Mouse (Mus musculus): ENCODE data around the gene Golph3. TPM values are rescaled to one million over a fixed set of nuclear protein-coding genes. Genes with fewer than 3 reads are reported as not detected.

Gene Golph3
- polyA plus RNA-seq, 1 experiment from 2014 or later, result 84.7 TPM

GRCm38 (mm10) chr15:12351470-12351869, 30.2 kb downstream of the Golph3 start:
- H3K9me3 ChIP-seq (ENCODE audit: low read length), result no peaks in the 10 kb centered on the region
- no peak overlapping the region for H3K27ac ChIP-seq (ENCODE audit: low read length)
- H3K36me3 ChIP-seq (ENCODE audit: insufficient read depth, low read length), result peaks cover 38% of the 10 kb centered on the region
- H3K4me1 ChIP-seq (ENCODE audit: insufficient read depth, low read length), result no peaks in the 10 kb centered on the region
- H3K27me3 ChIP-seq (ENCODE audit: insufficient read depth, low read length), result no peaks in the 10 kb centered on the region
- H3K4me3 ChIP-seq (ENCODE audit: low read length), result no peak overlapping the region
- 97% methylated on average over 7 of the region's 7 CpGs for WGBS
- no peak overlapping the region for H3K4me2 ChIP-seq (replicated peaks; ENCODE audit: low read depth, low read length)
- no peak for ATAC-seq (ENCODE audit: low FRiP score, low TSS enrichment)
- H3K9ac ChIP-seq (replicated peaks; ENCODE audit: low read length), result no peak overlapping the region

GRCm38 (mm10) chr15:12354281-12354810, 33.1 kb downstream of the Golph3 start:
- Histone ChIP-seq H3K36me3 (ENCODE audit: insufficient read depth, low read length) (peaks cover 51% of the 10 kb centered on the region), H3K9ac (replicated peaks; ENCODE audit: low read length) (no peak overlapping the region), H3K27ac (ENCODE audit: low read length) (no peak overlapping the region), H3K27me3 (ENCODE audit: insufficient read depth, low read length) (no peaks in the 10 kb centered on the region), H3K4me1 (ENCODE audit: insufficient read depth, low read length) (no peaks in the 10 kb centered on the region), H3K4me2 (replicated peaks; ENCODE audit: low read depth, low read length) (no peak overlapping the region), H3K9me3 (ENCODE audit: low read length) (no peaks in the 10 kb centered on the region), H3K4me3 (ENCODE audit: low read length) (no peak overlapping the region)
- WGBS, result 95% methylated on average over 2 of the region's 2 CpGs
- no peak for ATAC-seq (ENCODE audit: low FRiP score, low TSS enrichment)

- no peak overlapping the region for H3K9ac ChIP-seq (replicated peaks; ENCODE audit: low read length)
- no peak for ATAC-seq (ENCODE audit: low FRiP score, low TSS enrichment)
- 93% methylated on average over 6 of the region's 6 CpGs for WGBS
- no peak overlapping the region for H3K4me3 ChIP-seq (ENCODE audit: low read length)
- no peaks in the 10 kb centered on the region for H3K4me1 ChIP-seq (ENCODE audit: insufficient read depth, low read length)
- peaks cover 45% of the 10 kb centered on the region for H3K36me3 ChIP-seq (ENCODE audit: insufficient read depth, low read length)
- H3K27me3 ChIP-seq (ENCODE audit: insufficient read depth, low read length), result no peaks in the 10 kb centered on the region
- H3K9me3 ChIP-seq (ENCODE audit: low read length), result no peaks in the 10 kb centered on the region
- no peak overlapping the region for H3K4me2 ChIP-seq (replicated peaks; ENCODE audit: low read depth, low read length)
- no peak overlapping the region for H3K27ac ChIP-seq (ENCODE audit: low read length)
These were observed 34.0 kb downstream of the Golph3 start for GRCm38 (mm10) chr15:12355261-12355660.

- no peaks in the 10 kb centered on the region for H3K27me3 ChIP-seq (ENCODE audit: insufficient read depth, low read length)
- H3K4me2 ChIP-seq (replicated peaks; ENCODE audit: low read depth, low read length), result no peak overlapping the region
- 78% methylated on average over 7 of the region's 7 CpGs for WGBS
- peaks cover 49% of the 10 kb centered on the region for H3K36me3 ChIP-seq (ENCODE audit: insufficient read depth, low read length)
- no peaks in the 10 kb centered on the region for H3K4me1 ChIP-seq (ENCODE audit: insufficient read depth, low read length)
- no peaks in the 10 kb centered on the region for H3K9me3 ChIP-seq (ENCODE audit: low read length)
- no peak for ATAC-seq (ENCODE audit: low FRiP score, low TSS enrichment)
- no peak overlapping the region for H3K27ac ChIP-seq (ENCODE audit: low read length)
- no peak overlapping the region for H3K9ac ChIP-seq (replicated peaks; ENCODE audit: low read length)
- H3K4me3 ChIP-seq (ENCODE audit: low read length), result no peak overlapping the region
These were observed 34.7 kb downstream of the Golph3 start for GRCm38 (mm10) chr15:12355907-12356306.

GRCm38 (mm10) chr15:12357459-12357858, 36.2 kb downstream of the Golph3 start:
- H3K27me3 ChIP-seq (ENCODE audit: insufficient read depth, low read length), result no peaks in the 10 kb centered on the region
- H3K4me1 ChIP-seq (ENCODE audit: insufficient read depth, low read length), result no peaks in the 10 kb centered on the region
- ATAC-seq (ENCODE audit: low FRiP score, low TSS enrichment), result no peak
- H3K9me3 ChIP-seq (ENCODE audit: low read length), result no peaks in the 10 kb centered on the region
- peaks cover 49% of the 10 kb centered on the region for H3K36me3 ChIP-seq (ENCODE audit: insufficient read depth, low read length)
- H3K4me3 ChIP-seq (ENCODE audit: low read length), result no peak overlapping the region
- no peak overlapping the region for H3K4me2 ChIP-seq (replicated peaks; ENCODE audit: low read depth, low read length)
- no peak overlapping the region for H3K27ac ChIP-seq (ENCODE audit: low read length)
- H3K9ac ChIP-seq (replicated peaks; ENCODE audit: low read length), result no peak overlapping the region

- no peak overlapping the region for H3K27ac ChIP-seq (ENCODE audit: low read length)
- H3K36me3 ChIP-seq (ENCODE audit: insufficient read depth, low read length), result peaks cover 49% of the 10 kb centered on the region
- H3K4me3 ChIP-seq (ENCODE audit: low read length), result no peak overlapping the region
- H3K27me3 ChIP-seq (ENCODE audit: insufficient read depth, low read length), result no peaks in the 10 kb centered on the region
- 94% methylated on average over 5 of the region's 5 CpGs for WGBS
- no peak overlapping the region for H3K4me2 ChIP-seq (replicated peaks; ENCODE audit: low read depth, low read length)
- H3K4me1 ChIP-seq (ENCODE audit: insufficient read depth, low read length), result no peaks in the 10 kb centered on the region
- ATAC-seq (ENCODE audit: low FRiP score, low TSS enrichment), result no peak
- no peak overlapping the region for H3K9ac ChIP-seq (replicated peaks; ENCODE audit: low read length)
- H3K9me3 ChIP-seq (ENCODE audit: low read length), result no peaks in the 10 kb centered on the region
These were observed 37.1 kb downstream of the Golph3 start for GRCm38 (mm10) chr15:12358384-12358783.

- no peak overlapping the region for H3K4me2 ChIP-seq (replicated peaks; ENCODE audit: low read depth, low read length)
- no peak overlapping the region for H3K4me3 ChIP-seq (ENCODE audit: low read length)
- 80% methylated on average over 19 of the region's 19 CpGs for WGBS
- no peak for ATAC-seq (ENCODE audit: low FRiP score, low TSS enrichment)
- peaks cover 34% of the 10 kb centered on the region for H3K36me3 ChIP-seq (ENCODE audit: insufficient read depth, low read length)
- no peaks in the 10 kb centered on the region for H3K27me3 ChIP-seq (ENCODE audit: insufficient read depth, low read length)
- no peak overlapping the region for H3K27ac ChIP-seq (ENCODE audit: low read length)
- no peak overlapping the region for H3K9ac ChIP-seq (replicated peaks; ENCODE audit: low read length)
- no peaks in the 10 kb centered on the region for H3K9me3 ChIP-seq (ENCODE audit: low read length)
- no peaks in the 10 kb centered on the region for H3K4me1 ChIP-seq (ENCODE audit: insufficient read depth, low read length)
These were observed 39.4 kb downstream of the Golph3 start for GRCm38 (mm10) chr15:12360519-12361212.

GRCm38 (mm10) chr15:12362001-12362700, 40.9 kb downstream of the Golph3 start:
- Histone ChIP-seq H3K4me1 (ENCODE audit: insufficient read depth, low read length) (no peaks in the 10 kb centered on the region), H3K9ac (replicated peaks; ENCODE audit: low read length) (no peak overlapping the region), H3K27me3 (ENCODE audit: insufficient read depth, low read length) (no peaks in the 10 kb centered on the region), H3K4me3 (ENCODE audit: low read length) (no peak overlapping the region), H3K9me3 (ENCODE audit: low read length) (no peaks in the 10 kb centered on the region), H3K36me3 (ENCODE audit: insufficient read depth, low read length) (peaks cover 35% of the 10 kb centered on the region), H3K27ac (ENCODE audit: low read length) (no peak overlapping the region), H3K4me2 (replicated peaks; ENCODE audit: low read depth, low read length) (no peak overlapping the region)
- 89% methylated on average over 14 of the region's 14 CpGs for WGBS
- no peak for ATAC-seq (ENCODE audit: low FRiP score, low TSS enrichment)

GRCm38 (mm10) chr15:12362701-12363040, 41.4 kb downstream of the Golph3 start:
- H3K9me3 ChIP-seq (ENCODE audit: low read length), result no peaks in the 10 kb centered on the region
- H3K4me1 ChIP-seq (ENCODE audit: insufficient read depth, low read length), result no peaks in the 10 kb centered on the region
- no peaks in the 10 kb centered on the region for H3K27me3 ChIP-seq (ENCODE audit: insufficient read depth, low read length)
- H3K4me2 ChIP-seq (replicated peaks; ENCODE audit: low read depth, low read length), result no peak overlapping the region
- 84% methylated on average over 6 of the region's 6 CpGs for WGBS
- no peak overlapping the region for H3K9ac ChIP-seq (replicated peaks; ENCODE audit: low read length)
- H3K27ac ChIP-seq (ENCODE audit: low read length), result no peak overlapping the region
- H3K36me3 ChIP-seq (ENCODE audit: insufficient read depth, low read length), result peaks cover 32% of the 10 kb centered on the region
- no peak for ATAC-seq (ENCODE audit: low FRiP score, low TSS enrichment)
- no peak overlapping the region for H3K4me3 ChIP-seq (ENCODE audit: low read length)

- Histone ChIP-seq H3K27ac (ENCODE audit: low read length) (no peak overlapping the region), H3K4me2 (replicated peaks; ENCODE audit: low read depth, low read length) (no peak overlapping the region), H3K9me3 (ENCODE audit: low read length) (no peaks in the 10 kb centered on the region), H3K36me3 (ENCODE audit: insufficient read depth, low read length) (peaks cover 26% of the 10 kb centered on the region), H3K27me3 (ENCODE audit: insufficient read depth, low read length) (no peaks in the 10 kb centered on the region), H3K9ac (replicated peaks; ENCODE audit: low read length) (no peak overlapping the region), H3K4me1 (ENCODE audit: insufficient read depth, low read length) (no peaks in the 10 kb centered on the region), H3K4me3 (ENCODE audit: low read length) (no peak overlapping the region)
- ATAC-seq (ENCODE audit: low FRiP score, low TSS enrichment), result no peak
- WGBS, result 84% methylated on average over 4 of the region's 4 CpGs
These were observed 42.8 kb downstream of the Golph3 start for GRCm38 (mm10) chr15:12364096-12364495.

Measured in kidney, embryonic 16.5 days (tissue).